Comparison of ENCODE assay signal across 9 mouse cellular contexts in the genomic region with DNA sequence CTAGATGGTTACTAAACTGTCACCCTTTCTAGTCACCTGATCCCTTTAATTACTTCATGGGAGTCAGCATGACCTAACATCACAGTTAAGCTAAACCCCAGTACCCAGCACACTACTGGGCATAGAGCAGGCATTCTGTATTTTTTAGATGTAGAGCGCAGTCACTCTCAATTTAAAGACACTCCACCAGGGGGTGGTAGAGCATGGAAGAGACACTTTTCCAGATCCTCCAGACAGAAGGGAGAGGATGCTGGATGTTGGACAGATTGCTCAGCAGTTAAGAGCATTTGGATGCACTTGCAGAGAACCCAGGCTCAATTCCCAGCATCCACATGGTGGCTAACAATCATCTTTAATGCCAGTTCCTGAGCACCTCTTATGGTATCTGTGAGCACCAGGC. TPM values are rescaled to one million over a fixed set of nuclear protein-coding genes. Genes with fewer than 3 reads are reported as not detected.
DNase-seq lines count a peak whose midpoint lies in the region; ATAC-seq lines count a peak whose summit lies in the region.
"Had no signal": no experiment of that assay in that cellular context is flagged by ENCODE, and none has a peak within 500 bp of the region (broad histone marks: within the 10 kb centered on the region; RNA-seq: fewer than 3 reads in every experiment).

No protein-coding gene starts in this region.

- no peak overlapping the region for H3K27ac ChIP-seq in midbrain, embryonic 15.5 days
- H3K27ac ChIP-seq: liver, embryonic 12.5 days had no signal

- 93% methylated on average over 1 of the region's 1 CpGs for WGBS in midbrain, embryonic 15.5 days

- peaks cover 66% of the 10 kb centered on the region for H3K36me3 ChIP-seq in midbrain, embryonic 15.5 days (replicated peaks)

- no peaks in the 10 kb centered on the region for H3K9me3 ChIP-seq in midbrain, embryonic 15.5 days
- H3K9me3 ChIP-seq: liver, embryonic 12.5 days had no signal

- H3K4me2 ChIP-seq in midbrain, embryonic 15.5 days: no peak overlapping the region
- H3K4me2 ChIP-seq: liver, embryonic 12.5 days had no signal

- no peak overlapping the region for H3K4me3 ChIP-seq in midbrain, embryonic 15.5 days
- H3K4me3 ChIP-seq: liver, embryonic 12.5 days had no signal

- peak; percentile 54 for DNase-seq in adrenal gland, adult 2 months
- no peak for DNase-seq in adrenal gland, postnatal 25 days
- DNase-seq in kidney, adult 18-20 months: peak; percentile 41
- no peak for DNase-seq in kidney, adult 11 months
- peak; percentile 21 to 54 for DNase-seq in frontal cortex, postnatal 36 days (ENCODE audit: low spot score in 2 of 2)
- DNase-seq in retina, postnatal 1 day: peak; percentile 57
- no peak for DNase-seq in thymus, postnatal 0 days (ENCODE audit: low spot score)

- no peaks in the 10 kb centered on the region for H3K4me1 ChIP-seq in midbrain, embryonic 15.5 days
- H3K4me1 ChIP-seq: liver, embryonic 12.5 days had no signal

- H3K27me3 ChIP-seq in midbrain, embryonic 15.5 days (replicated peaks): no peaks in the 10 kb centered on the region
- H3K27me3 ChIP-seq: liver, embryonic 12.5 days had no signal

- no peak for ATAC-seq in midbrain, embryonic 15.5 days (replicated peaks)
- ATAC-seq: liver, embryonic 12.5 days had no signal

- H3K9ac ChIP-seq in midbrain, embryonic 15.5 days: no peak overlapping the region
- H3K9ac ChIP-seq: liver, embryonic 12.5 days had no signal

RNA-seq across cellular contexts. Expression of gene Acly, which starts 15.4 kb away (rescaled TPM):
- total RNA-seq in adrenal gland, adult 2 months (2021): 1,000 to 10,000 TPM; 1,249 to 2,157 TPM
- 567 and 624 TPM in 2 replicates for polyA plus RNA-seq in adrenal gland, adult 2 months (2012; rRNA removed)
- total RNA-seq in adrenal gland, postnatal 25 days (2021): 1,778 and 1,859 TPM in 2 replicates
- polyA plus RNA-seq in thymus, postnatal 0 days (2015; fragmentation: Nextera tagmentation; extraction: Ambion mirVana): 99.2 and 109 TPM in 2 replicates
- 225 and 227 TPM in 2 replicates for polyA plus RNA-seq in midbrain, embryonic 15.5 days (2015; fragmentation: Nextera tagmentation; extraction: Ambion mirVana)

RNA-seq across cellular contexts. Expression of gene Ttc25, which starts 33.0 kb away (rescaled TPM):
- total RNA-seq in adrenal gland, adult 2 months (2021): 10 to 100 TPM in 1 of 2 experiments, 1 to 10 TPM in 1; 3.5 to 11.4 TPM
- polyA plus RNA-seq in adrenal gland, adult 2 months (2012; rRNA removed): 1.3 and 1.6 TPM in 2 replicates
- 4.1 and 5.5 TPM in 2 replicates for total RNA-seq in adrenal gland, postnatal 25 days (2021)
- 0.56 and 0.57 TPM in 2 replicates for polyA plus RNA-seq in thymus, postnatal 0 days (2015; fragmentation: Nextera tagmentation; extraction: Ambion mirVana)
- polyA plus RNA-seq in midbrain, embryonic 15.5 days (2015; fragmentation: Nextera tagmentation; extraction: Ambion mirVana): 1.8 and 2.4 TPM in 2 replicates

RNA-seq across cellular contexts. Expression of gene Klhl11, which starts 39.8 kb away (rescaled TPM):
- total RNA-seq in adrenal gland, adult 2 months (2021): 10 to 100 TPM; 47.4 to 47.5 TPM
- polyA plus RNA-seq in adrenal gland, adult 2 months (2012; rRNA removed): 14.2 and 16.8 TPM in 2 replicates
- 55.1 and 62.2 TPM in 2 replicates for total RNA-seq in adrenal gland, postnatal 25 days (2021)
- polyA plus RNA-seq in thymus, postnatal 0 days (2015; fragmentation: Nextera tagmentation; extraction: Ambion mirVana): 5.3 and 5.4 TPM in 2 replicates
- polyA plus RNA-seq in midbrain, embryonic 15.5 days (2015; fragmentation: Nextera tagmentation; extraction: Ambion mirVana): 12.4 and 12.8 TPM in 2 replicates

Comparison
In these comparisons a context has a peak if more than half of its experiments do, and no peak if none do; other contexts are left out.
1. DNase-seq: peak in adrenal gland, adult 2 months (single experiment), kidney, adult 18-20 months (single experiment), frontal cortex, postnatal 36 days (2 of 2) and retina, postnatal 1 day (single experiment); none in adrenal gland, postnatal 25 days (single experiment), kidney, adult 11 months (single experiment) and thymus, postnatal 0 days (single experiment).